Mouse (Mus musculus) adrenal gland, postnatal 4 days (tissue): Measurements from ENCODE around the gene Tmem121b. TPM values are rescaled to one million over a fixed set of nuclear protein-coding genes. Genes with fewer than 3 reads are reported as not detected.

Experiments
- DNase-seq, 2 experiments: peaks; one replicate each; pipeline ENCODE4 v3.0.0; 2021 to 2022; ENCODE audit warnings: low spot score in 2 of 2, mixed read lengths in 2 of 2
- total RNA-seq, 2 experiments: library from RNA; stranded (reverse); gene quantifications; 2 replicates each; pipeline ENCODE4 v1.2.3; 2021

Gene Tmem121b
- total RNA-seq, 2 experiments from 2014 or later = 0.96 to 1.2 TPM

GRCm38 (mm10) chr6:120466609-120467329, 26.8 kb downstream of the Tmem121b start:
- no peak for DNase-seq

- DNase-seq = no peak
These were observed 28.2 kb downstream of the Tmem121b start for GRCm38 (mm10) chr6:120465393-120465792.

GRCm38 (mm10) chr6:120464406-120464939, 29.1 kb downstream of the Tmem121b start:
- no peak for DNase-seq

GRCm38 (mm10) chr6:120463884-120464283, 29.7 kb downstream of the Tmem121b start:
- no peak for DNase-seq

GRCm38 (mm10) chr6:120463086-120463871, 30.3 kb downstream of the Tmem121b start, which contains the start of gene Il17ra:
Gene Il17ra (plus strand): TSS chr6:120463247.
- peak; percentile 39 to 55 for DNase-seq

GRCm38 (mm10) chr6:120462251-120462650, 31.4 kb downstream of the Tmem121b start:
- DNase-seq = no peak

- no peak for DNase-seq
These were observed 32.4 kb downstream of the Tmem121b start for GRCm38 (mm10) chr6:120461217-120461616.

- no peak for DNase-seq
These were observed 35.9 kb downstream of the Tmem121b start for GRCm38 (mm10) chr6:120457751-120458150.

GRCm38 (mm10) chr6:120457074-120457473, 36.5 kb downstream of the Tmem121b start:
- DNase-seq = no peak

GRCm38 (mm10) chr6:120454627-120455077, 39.0 kb downstream of the Tmem121b start:
- DNase-seq = no peak

GRCm38 (mm10) chr6:120453556-120453955, 40.1 kb downstream of the Tmem121b start:
- no peak for DNase-seq

GRCm38 (mm10) chr6:120453103-120453445, 40.5 kb downstream of the Tmem121b start:
- DNase-seq = no peak

GRCm38 (mm10) chr6:120452384-120453102, 41.1 kb downstream of the Tmem121b start:
- no peak for DNase-seq

GRCm38 (mm10) chr6:120450208-120450607, 43.4 kb downstream of the Tmem121b start:
- DNase-seq = no peak

GRCm38 (mm10) chr6:120443363-120444355, 49.9 kb downstream of the Tmem121b start:
- no peak for DNase-seq

GRCm38 (mm10) chr6:120442171-120442749, 51.3 kb downstream of the Tmem121b start:
- no peak for DNase-seq
